ENCODE assay signal across 9 mouse cellular contexts in the genomic region with DNA sequence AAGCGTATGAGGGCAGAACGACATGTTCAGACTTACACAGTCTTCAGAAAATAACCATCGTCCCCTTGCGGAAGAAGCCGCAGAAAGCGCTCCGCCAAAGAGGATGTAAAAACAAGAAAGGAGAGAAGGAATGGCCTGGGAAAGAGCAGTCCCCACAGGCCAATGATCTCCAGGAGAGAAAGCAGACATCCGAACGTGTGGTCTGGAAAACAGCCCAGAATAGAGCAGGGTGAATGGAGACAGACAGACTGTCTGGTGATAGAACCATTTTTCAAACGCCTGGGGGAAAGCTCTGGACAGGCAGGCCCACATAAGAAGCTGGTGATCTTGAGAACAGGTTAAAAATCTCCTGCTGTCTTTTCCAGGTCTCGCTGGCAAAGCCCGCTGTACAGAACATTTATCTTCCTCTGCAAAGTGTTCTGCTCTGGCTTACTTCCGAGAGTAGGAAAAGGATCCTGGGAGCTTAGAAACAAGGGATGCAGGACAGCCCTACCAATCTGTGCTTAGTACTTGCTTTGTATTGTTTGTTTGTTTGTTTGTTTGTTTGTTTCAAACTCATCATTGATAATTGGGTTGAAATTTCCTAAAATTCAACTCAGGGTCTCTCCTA.
DNase-seq lines count a peak whose midpoint lies in the region; ATAC-seq and TF ChIP-seq lines count a peak whose summit lies in the region.
"Had no signal": no experiment of that assay in that cellular context is flagged by ENCODE, and none has a peak within 500 bp of the region (broad histone marks: within the 10 kb centered on the region; RNA-seq: fewer than 3 reads in every experiment).

No protein-coding gene starts in this region.

- WGBS in embryonic facial prominence, embryonic 14.5 days: 45% methylated on average over 13 of the region's 13 CpGs
- WGBS in intestine, postnatal 0 days: 56% methylated on average over 13 of the region's 13 CpGs

- no peaks in the 10 kb centered on the region for H3K36me3 ChIP-seq in embryonic facial prominence, embryonic 14.5 days (ENCODE audit: control insufficient read depth, insufficient read depth, low read length)
- H3K36me3 ChIP-seq in intestine, postnatal 0 days (ENCODE audit: control insufficient read depth, insufficient read depth): no peaks in the 10 kb centered on the region

- H3K4me2 ChIP-seq in embryonic facial prominence, embryonic 14.5 days (ENCODE audit: low read depth, low read length): peak overlapping the region; percentile 41
- H3K4me2 ChIP-seq in intestine, postnatal 0 days (replicated peaks; ENCODE audit: low read depth): peak overlapping the region; percentile 25; the same call in 1 of the 2 replicates

- TF ChIP-seq CTCF in left cerebral cortex, adult 2 months (IDR thresholded peaks at IDR 0.05): no peak
- TF ChIP-seq CTCF in intestine, postnatal 0 days (IDR thresholded peaks at IDR 0.05; ENCODE audit: low read depth): no peak

- H3K9ac ChIP-seq in embryonic facial prominence, embryonic 14.5 days (ENCODE audit: low read depth, low read length): no peak overlapping the region
- no peak overlapping the region for H3K9ac ChIP-seq in intestine, postnatal 0 days (ENCODE audit: low read depth, low read length)

- H3K4me1 ChIP-seq in embryonic facial prominence, embryonic 14.5 days (ENCODE audit: control insufficient read depth, insufficient read depth, low read length): no peaks in the 10 kb centered on the region
- H3K4me1 ChIP-seq in intestine, postnatal 0 days (replicated peaks; ENCODE audit: control insufficient read depth, insufficient read depth, low read length): no peaks in the 10 kb centered on the region

- H3K27ac ChIP-seq in left cerebral cortex, adult 2 months: peak overlapping the region; percentile 54
- H3K27ac ChIP-seq in embryonic facial prominence, embryonic 14.5 days (replicated peaks; ENCODE audit: low read depth, low read length): peak overlapping the region; percentile 31
- H3K27ac ChIP-seq in intestine, postnatal 0 days (ENCODE audit: low read depth, low read length): no peak overlapping the region

- peak; percentile 72 for ATAC-seq in embryonic facial prominence, embryonic 14.5 days (ENCODE audit: low read depth)
- ATAC-seq in intestine, postnatal 0 days: no peak
- no peak for ATAC-seq in granulocyte monocyte progenitor cell, adult 5-6 weeks (replicated peaks; ENCODE audit: poor library complexity, severe bottlenecking)
- ATAC-seq in erythroid progenitor cell, adult 5-6 weeks (replicated peaks; ENCODE audit: low FRiP score, poor library complexity, severe bottlenecking): no peak

- intact Hi-C loops in left cerebral cortex, adult 2 months (cut with DNase I): loop anchor here (5.0 kb wide), 2 partner anchors 44 to 114 kb away; no protein-coding TSS in a partner anchor
- intact Hi-C loops in left cerebral cortex, postnatal 10 days (cut with DNase I): no loop called here

- DNase-seq in left cerebral cortex, adult 2 months (ENCODE audit: extremely low spot score in 1 of 2, low spot score in 2 of 2): no peak
- no peak for DNase-seq in left cerebral cortex, postnatal 10 days (ENCODE audit: extremely low spot score in 1 of 2, low spot score in 2 of 2)
- DNase-seq in cerebellum, adult 18-20 months: peak; percentile 46 to 47
- peak; percentile 83 for DNase-seq in embryonic facial prominence, embryonic 14.5 days (ENCODE audit: low spot score)
- no peak for DNase-seq in spleen, adult 18-20 months
- DNase-seq: adrenal gland, postnatal 25 days had no signal

- no peaks in the 10 kb centered on the region for H3K27me3 ChIP-seq in embryonic facial prominence, embryonic 14.5 days (replicated peaks; ENCODE audit: control insufficient read depth, insufficient read depth, low read length)
- H3K27me3 ChIP-seq in intestine, postnatal 0 days (replicated peaks; ENCODE audit: control insufficient read depth, insufficient read depth, low read length): no peaks in the 10 kb centered on the region

- H3K9me3 ChIP-seq in embryonic facial prominence, embryonic 14.5 days (ENCODE audit: control insufficient read depth, low read length): peaks cover 8% of the 10 kb centered on the region; the same call in 1 of the 2 replicates
- no peaks in the 10 kb centered on the region for H3K9me3 ChIP-seq in intestine, postnatal 0 days (ENCODE audit: control insufficient read depth)

- peak overlapping the region; percentile 48 for H3K4me3 ChIP-seq in left cerebral cortex, adult 2 months
- H3K4me3 ChIP-seq in embryonic facial prominence, embryonic 14.5 days (ENCODE audit: low read depth, low read length): peak overlapping the region; percentile 15; the same call in 1 of the 2 replicates
- H3K4me3 ChIP-seq in intestine, postnatal 0 days (ENCODE audit: low read depth, low read length): no peak overlapping the region

Comparison
In these comparisons a context has a peak if more than half of its experiments do, and no peak if none do; other contexts are left out.
1. DNase-seq: peak in cerebellum, adult 18-20 months (2 of 2) and embryonic facial prominence, embryonic 14.5 days (single experiment); none in left cerebral cortex, adult 2 months (0 of 2), left cerebral cortex, postnatal 10 days (0 of 2) and spleen, adult 18-20 months (0 of 2).